Mouse (Mus musculus): ENCODE results near the gene Gas7.

DNA sequence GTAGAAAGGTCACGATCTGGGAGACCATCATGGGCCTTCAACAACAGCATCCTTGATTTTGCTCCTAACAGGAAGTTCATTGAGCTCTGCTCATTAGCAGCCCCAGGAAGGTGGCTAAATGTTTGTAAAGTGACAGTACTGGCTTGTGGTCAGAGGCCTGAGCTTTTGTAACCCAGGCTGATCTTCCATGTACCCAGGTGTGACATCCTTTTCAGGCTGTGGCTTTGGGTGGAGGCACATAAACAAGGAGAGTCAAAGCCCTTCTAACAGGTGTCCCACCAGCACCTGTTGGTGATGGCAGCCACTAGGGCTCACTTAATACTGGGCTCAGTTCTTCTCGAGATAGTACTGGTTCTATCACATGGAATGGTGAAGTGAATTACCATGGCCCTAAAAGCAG lies 67.4 kb downstream of the Gas7 start:
- TF ChIP-seq CTCF (IDR thresholded peaks at IDR 0.05; ENCODE audit: extremely low read depth, insufficient read length, insufficient replicate concordance, low read depth, low read length) = no peak
- no peak for TF ChIP-seq POLR2A (IDR thresholded peaks at IDR 0.05; ENCODE audit: low read depth, low read length)
